Mouse (Mus musculus) forebrain, postnatal 0 days (tissue): Measurements from ENCODE around the gene Rab37. TPM values are rescaled to one million over a fixed set of nuclear protein-coding genes. Genes with fewer than 3 reads are reported as not detected.

Source experiments
- ATAC-seq: fragments of 200-750 bp; cut with Nextera tagmentation; 2 replicates; pipeline ENCODE4 v1.8.0; 2017; ENCODE audit warnings: mild to moderate bottlenecking, moderate library complexity
- DNase-seq: peaks from one replicate; pipeline ENCODE4 v3.0.0-alpha.2; 2015
- H3K27ac ChIP-seq: fragments of 300-500 bp; sonication (generic); 2 replicates; pipeline ENCODE4 v1.5.1; 2014; ENCODE audit warnings: low read depth, mild to moderate bottlenecking, antibody characterized with exemption, low read length, moderate library complexity, mixed read lengths
- H3K27me3 ChIP-seq: fragments of 300-500 bp; sonication (generic); 2 replicates; pipeline ENCODE4 v1.6.1; 2014; ENCODE audit warnings: mild to moderate bottlenecking, low read length, mixed read lengths; ENCODE audit not compliant: insufficient read depth
- H3K36me3 ChIP-seq: fragments of 300-500 bp; sonication (generic); 2 replicates; pipeline ENCODE4 v1.6.1; 2014; ENCODE audit warnings: mild to moderate bottlenecking, moderate library complexity; ENCODE audit not compliant: insufficient read depth
- H3K4me1 ChIP-seq: fragments of 300-500 bp; sonication (generic); 2 replicates; pipeline ENCODE4 v1.6.1; 2014; ENCODE audit warnings: antibody characterized with exemption; ENCODE audit not compliant: insufficient read depth
- H3K4me2 ChIP-seq: fragments of 300-500 bp; sonication (generic); 2 replicates; pipeline ENCODE4 v1.6.1; 2014; ENCODE audit warnings: low read depth, mild to moderate bottlenecking, moderate library complexity
- H3K4me3 ChIP-seq: fragments of 300-500 bp; sonication (generic); 2 replicates; pipeline ENCODE4 v1.5.1; 2014; ENCODE audit warnings: low read depth, low read length, mixed read lengths
- H3K9ac ChIP-seq: fragments of 300-500 bp; sonication (generic); 2 replicates; pipeline ENCODE4 v1.6.1; 2014; ENCODE audit warnings: mild to moderate bottlenecking
- H3K9me3 ChIP-seq: fragments of 300-500 bp; sonication (generic); 2 replicates; pipeline ENCODE4 v1.6.1; 2016; ENCODE audit warnings: low read length
- CTCF ChIP-seq: sonication (generic); IDR thresholded peaks from 2 replicates; pipeline ENCODE4 v1.5.1; 2016; ENCODE audit warnings: antibody characterized with exemption, control low read depth, low read depth
- WGBS: fragments of 180-500 bp; shearing (Covaris S2); extraction: QIAGEN DNeasy Blood & Tissue Kit; methylation state at CpG from one replicate; pipeline ENCODE4 v1.1.7; 2014; 5-methylcytosine and 5-hydroxymethylcytosine counted together
- polyA plus RNA-seq: library from polyadenylated mRNA; unstranded; fragments of >200 nt; fragmentation: Nextera tagmentation; extraction: Ambion mirVana; gene quantifications from 2 replicates; pipeline ENCODE4 v1.2.1, GENCODE M21; 2015
- total RNA-seq: library from RNA; depleted of rRNA; stranded (reverse); fragments of >200 nt; gene quantifications from 2 replicates; pipeline ENCODE4 v1.2.3, GENCODE M21; 2014

Rab37 gene
- total and polyA plus RNA-seq, 2 experiments from 2014 or later = 0.57 to 0.82 TPM

GRCm38 (mm10) chr11:115164976-115165374 is 73.7 kb downstream of the Rab37 start:
- H3K27me3 ChIP-seq = peaks cover 18% of the 10 kb centered on the region
- 6% methylated on average over 9 of the region's 9 CpGs for WGBS
- peak overlapping the region; percentile 56 for H3K4me3 ChIP-seq
- ATAC-seq (no peak), DNase-seq (peak; percentile 48)
- no peak for TF ChIP-seq CTCF
- no peaks in the 10 kb centered on the region for H3K36me3 ChIP-seq
- no peaks in the 10 kb centered on the region; the same call in 1 of the 2 replicates for H3K4me1 ChIP-seq
- H3K9me3 ChIP-seq = no peaks in the 10 kb centered on the region
- no peak overlapping the region for H3K9ac ChIP-seq
- H3K4me2 ChIP-seq = peak overlapping the region; percentile 73
- H3K27ac ChIP-seq = no peak overlapping the region

GRCm38 (mm10) chr11:115166776-115167175 is 75.5 kb downstream of the Rab37 start:
- peaks cover 18% of the 10 kb centered on the region for H3K27me3 ChIP-seq
- no peak for TF ChIP-seq CTCF
- H3K36me3 ChIP-seq = no peaks in the 10 kb centered on the region
- no peak overlapping the region for H3K4me3 ChIP-seq
- no peak overlapping the region for H3K27ac ChIP-seq
- ATAC-seq (no peak), DNase-seq (no peak)
- H3K4me2 ChIP-seq = no peak overlapping the region
- H3K9ac ChIP-seq = no peak overlapping the region
- H3K4me1 ChIP-seq = no peaks in the 10 kb centered on the region; the same call in 1 of the 2 replicates
- 91% methylated on average over 3 of the region's 3 CpGs for WGBS
- no peaks in the 10 kb centered on the region for H3K9me3 ChIP-seq

GRCm38 (mm10) chr11:115167631-115168249 is 76.5 kb downstream of the Rab37 start:
- Histone ChIP-seq H3K9me3 (no peaks in the 10 kb centered on the region), H3K4me3 (no peak overlapping the region), H3K9ac (no peak overlapping the region), H3K4me2 (no peak overlapping the region), H3K36me3 (no peaks in the 10 kb centered on the region), H3K27me3 (peaks cover 18% of the 10 kb centered on the region), H3K27ac (no peak overlapping the region), H3K4me1 (no peaks in the 10 kb centered on the region; the same call in 1 of the 2 replicates)
- no peak for TF ChIP-seq CTCF
- DNase-seq (no peak), ATAC-seq (no peak)
- WGBS = 87% methylated on average over 8 of the region's 8 CpGs

GRCm38 (mm10) chr11:115169430-115169829 is 78.2 kb downstream of the Rab37 start:
- DNase-seq (no peak), ATAC-seq (no peak)
- H3K4me1 ChIP-seq = no peaks in the 10 kb centered on the region; the same call in 1 of the 2 replicates
- H3K4me2 ChIP-seq = no peak overlapping the region
- no peaks in the 10 kb centered on the region for H3K9me3 ChIP-seq
- H3K27me3 ChIP-seq = peaks cover 13% of the 10 kb centered on the region
- no peak overlapping the region for H3K4me3 ChIP-seq
- WGBS = 90% methylated on average over 4 of the region's 4 CpGs
- no peak overlapping the region for H3K27ac ChIP-seq
- no peak for TF ChIP-seq CTCF
- no peak overlapping the region for H3K9ac ChIP-seq
- no peaks in the 10 kb centered on the region for H3K36me3 ChIP-seq

- WGBS = 50% methylated on average over 8 of the region's 8 CpGs
- Histone ChIP-seq H3K4me1 (0 out of 2 replicates have a peak, but pooled peaks cover 3% of the 10 kb centered on the region), H3K9me3 (no peaks in the 10 kb centered on the region), H3K27ac (no peak overlapping the region), H3K36me3 (no peaks in the 10 kb centered on the region), H3K27me3 (no peaks in the 10 kb centered on the region), H3K9ac (no peak overlapping the region), H3K4me2 (no peak overlapping the region), H3K4me3 (no peak overlapping the region)
- TF ChIP-seq CTCF = no peak
- no peak for DNase-seq
- ATAC-seq = no peak
Observed at GRCm38 (mm10) chr11:115171125-115171524, 79.9 kb downstream of the Rab37 start.

GRCm38 (mm10) chr11:115172825-115173287 is 81.6 kb downstream of the Rab37 start:
- no peak overlapping the region for H3K27ac ChIP-seq
- H3K4me2 ChIP-seq = no peak overlapping the region
- 0 out of 2 replicates have a peak, but pooled peaks cover 7% of the 10 kb centered on the region for H3K4me1 ChIP-seq
- H3K9me3 ChIP-seq = no peaks in the 10 kb centered on the region
- TF ChIP-seq CTCF = no peak
- H3K27me3 ChIP-seq = no peaks in the 10 kb centered on the region
- ATAC-seq (no peak), DNase-seq (no peak)
- H3K4me3 ChIP-seq = no peak overlapping the region
- WGBS = 36% methylated on average over 4 of the region's 4 CpGs
- H3K36me3 ChIP-seq = no peaks in the 10 kb centered on the region
- H3K9ac ChIP-seq = no peak overlapping the region

- H3K4me3 ChIP-seq = no peak overlapping the region
- TF ChIP-seq CTCF = no peak
- no peaks in the 10 kb centered on the region for H3K36me3 ChIP-seq
- H3K9ac ChIP-seq = no peak overlapping the region
- H3K9me3 ChIP-seq = no peaks in the 10 kb centered on the region
- no peaks in the 10 kb centered on the region for H3K27me3 ChIP-seq
- DNase-seq (no peak), ATAC-seq (no peak)
- 17% methylated on average over 16 of the region's 16 CpGs for WGBS
- no peak overlapping the region for H3K4me2 ChIP-seq
- 0 out of 2 replicates have a peak, but pooled peaks cover 7% of the 10 kb centered on the region for H3K4me1 ChIP-seq
- H3K27ac ChIP-seq = no peak overlapping the region
Observed at GRCm38 (mm10) chr11:115173549-115174339, 82.5 kb downstream of the Rab37 start.
